Mouse (Mus musculus) midbrain, embryonic 10.5 days (tissue): Measurements from ENCODE around the gene Cstl1. TPM values are rescaled to one million over a fixed set of nuclear protein-coding genes. Genes with fewer than 3 reads are reported as not detected.

Source experiments
- DNase-seq: peaks from one replicate; pipeline ENCODE4 v3.0.0-alpha.2; 2017; ENCODE audit warnings: low spot score
- H3K27ac ChIP-seq: fragments of 300-500 bp; sonication (generic); replicated peaks from 2 replicates; pipeline ENCODE4 v1.5.1; 2016; ENCODE audit warnings: mild to moderate bottlenecking
- H3K27me3 ChIP-seq: fragments of 300-500 bp; sonication (generic); 2 replicates; pipeline ENCODE4 v1.6.1; 2016; ENCODE audit warnings: low read depth, mild to moderate bottlenecking; ENCODE audit not compliant: poor library complexity, severe bottlenecking
- H3K36me3 ChIP-seq: fragments of 300-500 bp; sonication (generic); 2 replicates; pipeline ENCODE4 v1.6.1; 2016; ENCODE audit warnings: mild to moderate bottlenecking, moderate library complexity
- H3K4me1 ChIP-seq: fragments of 300-500 bp; sonication (generic); 2 replicates; pipeline ENCODE4 v1.6.1; 2016
- H3K4me3 ChIP-seq: fragments of 300-500 bp; sonication (generic); 2 replicates; pipeline ENCODE4 v1.5.1; 2016; ENCODE audit warnings: mild to moderate bottlenecking, moderate library complexity
- H3K9me3 ChIP-seq: fragments of 300-500 bp; sonication (generic); replicated peaks from 2 replicates; pipeline ENCODE4 v1.6.1; 2016; ENCODE audit warnings: mild to moderate bottlenecking
- WGBS: fragments of 180-500 bp; shearing (Covaris S2); methylation state at CpG from one replicate; pipeline ENCODE4 v1.1.7; 2016; 5-methylcytosine and 5-hydroxymethylcytosine counted together
- polyA plus RNA-seq: library from polyadenylated mRNA; unstranded; fragments of >200 nt; fragmentation: Nextera tagmentation; extraction: Ambion mirVana; gene quantifications from 2 replicates; pipeline ENCODE4 v1.2.1, GENCODE M21; 2016

Gene Cstl1
- not detected in 2 replicates for polyA plus RNA-seq

- WGBS = 88% methylated on average over 1 of the region's 1 CpGs
- H3K9me3 ChIP-seq = no peaks in the 10 kb centered on the region
- no peaks in the 10 kb centered on the region for H3K4me1 ChIP-seq
Observed at GRCm38 (mm10) chr2:148750058-148750457, at the start of gene Cstl1. TSS of gene Cstl1 (plus strand) at chr2:148750358.

DNA sequence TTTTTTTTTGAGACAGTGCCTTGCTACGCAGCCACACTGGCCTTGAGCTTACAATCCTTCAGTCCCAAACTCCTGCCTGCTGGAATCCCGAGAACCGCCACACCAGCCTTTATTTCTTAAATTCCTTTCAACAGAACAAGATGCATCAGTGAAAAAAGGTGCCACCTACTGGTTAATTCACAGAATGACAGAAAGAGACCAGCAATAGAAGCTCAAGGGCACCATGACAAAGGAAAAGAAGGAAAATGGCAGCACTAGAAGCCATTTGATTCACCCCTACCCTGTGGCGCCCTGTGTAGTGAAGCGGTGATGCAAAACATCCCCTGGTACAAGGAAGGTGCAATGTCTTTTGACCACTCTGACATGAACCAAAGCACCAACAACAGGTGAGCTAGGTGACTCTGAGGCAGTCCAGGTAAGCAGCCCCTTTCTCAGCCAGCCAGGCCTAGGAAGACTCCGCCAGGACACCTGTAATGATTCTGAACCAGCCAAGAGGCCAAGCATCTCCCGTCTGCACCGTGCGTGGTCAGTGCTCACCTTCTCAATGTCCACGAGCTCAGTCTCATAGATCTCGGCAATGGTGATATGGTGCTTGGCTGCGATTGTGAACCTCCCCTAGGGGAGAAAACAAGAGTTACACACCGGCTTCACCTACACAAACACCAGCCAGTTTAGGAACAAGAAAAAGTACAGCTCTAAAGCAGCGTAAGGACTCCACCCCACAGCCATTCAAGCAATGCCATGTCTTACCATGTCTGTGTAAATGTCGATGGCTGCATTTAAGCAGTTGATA lies 43.6 kb upstream of the Cstl1 start:
- H3K4me1 ChIP-seq = no peaks in the 10 kb centered on the region
- H3K36me3 ChIP-seq = peaks cover 28% of the 10 kb centered on the region
- H3K4me3 ChIP-seq = no peak overlapping the region
- no peak overlapping the region for H3K27ac ChIP-seq
- WGBS = 81% methylated on average over 15 of the region's 15 CpGs
- H3K27me3 ChIP-seq = no peaks in the 10 kb centered on the region
- H3K9me3 ChIP-seq = no peaks in the 10 kb centered on the region
- no peak for DNase-seq

More at GRCm38 (mm10) chr2:148750058-148750457, at the start of gene Cstl1:
- Histone ChIP-seq H3K4me3 (no peak within 1 kb of the TSS), H3K27ac (no peak within 1 kb of the TSS), H3K27me3 (no peaks in the 10 kb centered on the region), H3K36me3 (no peaks in the 10 kb centered on the region)
- DNase-seq = no peak

DNA sequence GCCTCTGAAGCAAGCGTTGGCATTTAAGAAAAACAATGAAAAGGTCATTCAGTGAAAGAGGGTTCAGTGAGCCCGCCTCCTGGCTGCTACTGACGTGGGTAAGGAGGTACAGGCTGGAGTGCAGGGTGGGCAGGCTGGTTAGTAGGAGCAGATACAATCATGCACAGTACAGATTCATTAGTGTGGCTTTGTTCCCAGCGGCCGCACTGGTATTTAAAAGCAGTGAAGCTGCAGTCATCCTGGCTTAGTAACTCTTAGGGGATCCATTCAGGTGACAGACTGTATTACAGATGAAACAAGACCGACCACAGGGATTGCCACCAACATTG lies 43.0 kb upstream of the Cstl1 start:
- Histone ChIP-seq H3K4me1 (no peaks in the 10 kb centered on the region), H3K4me3 (no peak overlapping the region), H3K27ac (no peak overlapping the region), H3K27me3 (no peaks in the 10 kb centered on the region), H3K36me3 (peaks cover 33% of the 10 kb centered on the region), H3K9me3 (no peaks in the 10 kb centered on the region)
- WGBS = 66% methylated on average over 6 of the region's 6 CpGs
- DNase-seq = no peak

DNA sequence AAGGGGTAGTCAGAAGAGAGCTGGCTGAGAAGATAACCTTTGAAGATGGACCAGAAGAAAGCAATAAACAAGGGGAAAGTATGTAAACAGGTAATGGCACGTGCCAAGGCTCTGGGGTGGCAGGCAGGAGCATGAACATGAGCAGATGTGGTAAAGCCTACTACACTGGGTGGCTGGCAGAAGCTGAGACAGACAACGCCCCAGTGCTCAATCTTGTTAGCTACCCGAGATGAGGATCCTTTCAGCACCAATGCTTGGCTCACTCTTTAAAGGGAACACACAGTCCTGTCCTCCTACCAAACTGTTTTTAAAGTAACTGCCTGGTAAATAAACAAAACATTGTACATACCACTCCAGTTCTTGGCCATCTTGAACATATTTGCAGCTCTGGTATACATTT lies 37.8 kb upstream of the Cstl1 start:
- Histone ChIP-seq H3K9me3 (no peaks in the 10 kb centered on the region), H3K4me3 (no peak overlapping the region), H3K36me3 (peaks cover 29% of the 10 kb centered on the region), H3K4me1 (peaks cover 5% of the 10 kb centered on the region), H3K27ac (no peak overlapping the region), H3K27me3 (no peaks in the 10 kb centered on the region)
- no peak for DNase-seq
- 86% methylated on average over 3 of the region's 3 CpGs for WGBS

GRCm38 (mm10) chr2:148717072-148717471 lies 33.1 kb upstream of the Cstl1 start:
- no peak overlapping the region for H3K4me3 ChIP-seq
- peaks cover 3% of the 10 kb centered on the region; the same call in 1 of the 2 replicates for H3K36me3 ChIP-seq
- no peak overlapping the region for H3K27ac ChIP-seq
- WGBS = 65% methylated on average over 2 of the region's 2 CpGs
- H3K9me3 ChIP-seq = no peaks in the 10 kb centered on the region
- peaks cover 8% of the 10 kb centered on the region for H3K4me1 ChIP-seq
- no peak for DNase-seq
- no peaks in the 10 kb centered on the region for H3K27me3 ChIP-seq

- no peaks in the 10 kb centered on the region for H3K36me3 ChIP-seq
- H3K4me3 ChIP-seq = no peak overlapping the region
- H3K27ac ChIP-seq = no peak overlapping the region
- DNase-seq = no peak
- WGBS = 77% methylated on average over 2 of the region's 2 CpGs
- H3K4me1 ChIP-seq = peaks cover 8% of the 10 kb centered on the region
- no peaks in the 10 kb centered on the region for H3K9me3 ChIP-seq
- H3K27me3 ChIP-seq = no peaks in the 10 kb centered on the region
Observed at GRCm38 (mm10) chr2:148719271-148719995, 30.7 kb upstream of the Cstl1 start.

DNA sequence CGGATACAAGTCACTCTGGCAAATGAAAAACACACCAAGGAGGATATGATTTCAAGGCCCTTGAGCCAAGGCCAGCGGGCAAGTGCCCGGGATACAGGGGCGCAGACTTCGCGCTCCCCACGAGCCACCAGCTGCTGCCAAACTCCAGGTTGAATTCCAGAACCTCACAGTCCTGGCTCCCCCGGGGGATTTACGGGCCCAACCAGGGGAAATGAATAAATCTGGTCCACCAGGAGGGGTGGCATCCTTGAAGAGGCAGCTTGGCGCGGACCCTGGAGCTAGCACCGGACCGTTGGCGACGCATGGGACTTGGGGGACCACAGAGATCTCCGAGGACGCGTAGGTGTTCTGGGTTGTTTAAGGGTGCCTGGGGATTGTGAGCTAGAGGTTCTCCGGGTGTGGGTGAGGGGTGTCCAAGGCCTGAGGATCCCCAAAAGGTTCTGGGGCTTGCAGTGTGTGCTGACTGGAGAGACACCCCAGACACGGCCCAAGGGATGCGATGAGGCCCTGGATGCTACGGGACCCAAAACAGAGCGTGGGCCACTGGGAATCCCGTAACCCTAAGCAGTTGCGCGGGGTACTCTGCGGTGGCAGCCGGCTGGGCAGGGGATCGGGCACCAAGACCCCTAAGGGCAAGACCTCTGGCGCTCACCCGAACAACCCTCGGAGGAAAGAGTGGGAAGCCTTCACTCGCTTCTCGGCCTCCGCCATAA lies 18.4 kb upstream of the Cstl1 start:
- peaks cover 17% of the 10 kb centered on the region for H3K4me1 ChIP-seq
- no peak for DNase-seq
- H3K36me3 ChIP-seq = no peaks in the 10 kb centered on the region
- no peaks in the 10 kb centered on the region for H3K27me3 ChIP-seq
- H3K4me3 ChIP-seq = peak overlapping the region; percentile 83
- 1% methylated on average over 35 of the region's 35 CpGs for WGBS
- peak overlapping the region; percentile 86 for H3K27ac ChIP-seq
- peaks cover 15% of the 10 kb centered on the region for H3K9me3 ChIP-seq

DNA sequence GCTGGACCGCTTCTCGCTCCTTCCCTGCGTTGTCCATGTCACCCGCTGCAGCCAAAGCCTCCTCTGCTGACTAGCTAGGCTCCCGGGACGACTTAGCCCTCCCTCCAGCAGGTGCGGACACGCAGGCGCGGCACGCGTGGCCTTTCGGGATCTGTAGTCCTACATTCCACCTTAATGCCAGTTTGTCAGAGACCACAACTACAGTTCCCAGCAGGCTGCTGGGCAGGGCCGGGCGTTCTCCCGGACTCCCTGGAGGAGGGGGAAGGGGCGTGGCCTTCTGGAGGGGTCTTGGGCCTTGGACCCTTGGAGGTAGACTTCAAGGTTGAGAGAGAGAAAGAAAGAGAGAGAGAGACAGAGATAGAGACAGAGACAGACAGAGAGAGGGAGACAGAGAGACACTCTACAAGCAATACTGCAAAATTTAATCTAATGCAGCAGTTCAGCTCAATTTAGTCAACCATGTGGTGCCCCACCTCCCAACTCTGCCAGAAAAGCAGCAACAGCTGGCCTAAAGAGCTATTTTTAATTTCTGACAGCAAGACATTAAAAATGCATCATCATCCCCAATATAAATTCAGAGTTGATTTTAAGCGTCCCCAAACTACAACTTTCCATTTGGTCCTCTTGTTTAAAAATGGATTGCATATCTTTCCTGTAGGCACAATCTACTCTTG lies 17.7 kb upstream of the Cstl1 start, which contains the start of gene Napb:
Gene Napb, minus strand, starts transcription at position 141 of the 674 bp plus-strand sequence.
- 4% methylated on average over 18 of the region's 18 CpGs for WGBS
- Histone ChIP-seq H3K36me3 (no peaks in the 10 kb centered on the region), H3K9me3 (peaks cover 15% of the 10 kb centered on the region), H3K27ac (peak within 1 kb of the TSS; percentile 86), H3K4me1 (peaks cover 17% of the 10 kb centered on the region), H3K27me3 (no peaks in the 10 kb centered on the region), H3K4me3 (peak within 1 kb of the TSS; percentile 83)
- peak; percentile 93 for DNase-seq

DNA sequence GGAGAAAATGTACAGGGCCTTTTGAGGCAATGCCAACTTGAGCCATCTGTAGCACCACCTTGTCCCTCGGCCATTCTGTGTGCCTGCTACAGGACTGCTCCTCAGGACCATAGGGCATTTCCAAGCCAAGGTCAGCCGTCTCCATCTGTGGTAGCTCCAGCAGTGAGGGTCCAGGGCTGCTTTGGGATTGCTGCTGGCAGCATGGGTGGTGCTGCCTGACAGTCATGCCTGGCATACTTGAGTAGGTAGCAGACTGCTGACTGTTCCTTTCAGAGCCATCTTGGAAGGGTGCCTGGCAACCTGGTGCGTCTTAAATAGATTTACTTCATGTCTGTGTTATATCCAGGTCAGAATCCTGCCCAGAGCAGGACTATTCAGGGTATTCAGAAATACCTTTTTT lies 7.2 kb upstream of the Cstl1 start:
- H3K9me3 ChIP-seq = no peaks in the 10 kb centered on the region
- no peak overlapping the region for H3K4me3 ChIP-seq
- H3K27ac ChIP-seq = no peak overlapping the region
- WGBS = 83% methylated on average over 3 of the region's 3 CpGs
- no peaks in the 10 kb centered on the region for H3K4me1 ChIP-seq
- H3K36me3 ChIP-seq = no peaks in the 10 kb centered on the region
- no peaks in the 10 kb centered on the region for H3K27me3 ChIP-seq
- no peak for DNase-seq

DNA sequence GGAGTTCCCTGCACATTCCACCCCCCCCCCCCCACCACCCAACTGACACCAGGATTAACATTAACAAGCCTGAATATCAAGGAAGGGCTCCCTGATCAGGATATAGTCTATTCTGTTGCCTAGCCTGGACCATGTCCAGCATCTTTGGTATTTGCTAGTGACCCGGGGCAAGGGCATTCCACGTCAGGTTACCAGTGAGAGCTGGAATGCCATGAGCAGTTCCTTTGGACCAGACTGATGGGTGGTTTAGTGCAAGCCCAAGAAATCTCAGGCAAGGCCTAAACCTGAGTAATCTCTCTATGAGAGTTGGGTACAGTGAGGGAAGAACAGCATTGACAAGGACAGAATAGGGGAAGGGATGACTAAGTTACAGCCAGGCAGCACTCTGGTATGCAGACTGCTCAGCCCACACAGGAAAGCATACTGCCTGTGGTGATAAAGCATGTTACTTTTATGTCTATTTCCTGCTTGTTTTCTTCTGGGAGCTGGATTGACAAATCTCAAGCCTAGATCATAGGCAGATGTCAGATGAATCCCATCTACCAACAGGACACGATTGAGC lies 6.2 kb upstream of the Cstl1 start:
- Histone ChIP-seq H3K27me3 (no peaks in the 10 kb centered on the region), H3K9me3 (no peaks in the 10 kb centered on the region), H3K27ac (no peak overlapping the region), H3K4me3 (no peak overlapping the region), H3K4me1 (no peaks in the 10 kb centered on the region), H3K36me3 (no peaks in the 10 kb centered on the region)
- no peak for DNase-seq
- 84% methylated on average over 3 of the region's 3 CpGs for whole genome bisulfite sequencing

- H3K9me3 ChIP-seq = no peaks in the 10 kb centered on the region
- WGBS = 18% methylated on average over 15 of the region's 15 CpGs
- peak overlapping the region; percentile 40 for H3K4me3 ChIP-seq
- H3K27me3 ChIP-seq = no peaks in the 10 kb centered on the region
- no peaks in the 10 kb centered on the region for H3K4me1 ChIP-seq
- H3K27ac ChIP-seq = no peak overlapping the region
- peak; percentile 64 for DNase-seq
- no peaks in the 10 kb centered on the region for H3K36me3 ChIP-seq
Observed at GRCm38 (mm10) chr2:148751893-148752813, 2.0 kb downstream of the Cstl1 start.
